Mouse (Mus musculus) intestine, embryonic 16.5 days (tissue): ENCODE data around the gene Farp1. TPM values are rescaled to one million over a fixed set of nuclear protein-coding genes. Genes with fewer than 3 reads are reported as not detected.

Experiments used
- ATAC-seq: fragments of 200-750 bp; cut with Nextera tagmentation; 2 replicates; pipeline ENCODE4 v1.8.0; 2017; ENCODE audit warnings: moderate TSS enrichment, moderate library complexity
- H3K27ac ChIP-seq: fragments of 300-500 bp; sonication (generic); 2 replicates; pipeline ENCODE4 v1.5.1; 2014; ENCODE audit warnings: mild to moderate bottlenecking, low read length
- H3K27me3 ChIP-seq: fragments of 300-500 bp; sonication (generic); replicated peaks from 2 replicates; pipeline ENCODE4 v1.6.1; 2014; ENCODE audit warnings: low read length, control low read depth, mixed read lengths; ENCODE audit not compliant: control insufficient read depth, insufficient read depth
- H3K36me3 ChIP-seq: fragments of 300-500 bp; sonication (generic); 2 replicates; pipeline ENCODE4 v1.6.1; 2014; ENCODE audit warnings: low read length, control low read depth; ENCODE audit not compliant: control insufficient read depth, insufficient read depth
- H3K4me1 ChIP-seq: fragments of 300-500 bp; sonication (generic); 2 replicates; pipeline ENCODE4 v1.6.1; 2014; ENCODE audit warnings: low read length, control low read depth, mixed read lengths; ENCODE audit not compliant: control insufficient read depth, insufficient read depth
- H3K4me2 ChIP-seq: fragments of 300-500 bp; sonication (generic); 2 replicates; pipeline ENCODE4 v1.6.1; 2014; ENCODE audit warnings: low read depth, low read length, control low read depth
- H3K4me3 ChIP-seq: fragments of 300-500 bp; sonication (generic); 2 replicates; pipeline ENCODE4 v1.5.1; 2014; ENCODE audit warnings: mild to moderate bottlenecking, low read length
- H3K9ac ChIP-seq: fragments of 300-500 bp; sonication (generic); 2 replicates; pipeline ENCODE4 v1.6.1; 2014; ENCODE audit warnings: low read depth, low read length
- H3K9me3 ChIP-seq: fragments of 300-500 bp; sonication (generic); 2 replicates; pipeline ENCODE4 v1.6.1; 2016; ENCODE audit warnings: low read length, control low read depth; ENCODE audit not compliant: control insufficient read depth
- WGBS: fragments of 180-500 bp; shearing (Covaris S2); extraction: QIAGEN DNeasy Blood & Tissue Kit; methylation state at CpG from one replicate; pipeline ENCODE4 v1.1.7; 2014; 5-methylcytosine and 5-hydroxymethylcytosine counted together
- polyA plus RNA-seq: library from polyadenylated mRNA; unstranded; fragments of >200 nt; fragmentation: Nextera tagmentation; extraction: Ambion mirVana; gene quantifications from 2 replicates; pipeline ENCODE4 v1.2.1, GENCODE M21; 2015

The Farp1 gene
- polyA plus RNA-seq, 1 experiment from 2014 or later = 8.7 TPM

GRCm38 (mm10) chr14:121145291-121145690, 110.3 kb downstream of the Farp1 start:
- Histone ChIP-seq H3K36me3 (no peaks in the 10 kb centered on the region), H3K9me3 (no peaks in the 10 kb centered on the region), H3K4me3 (no peak overlapping the region), H3K27ac (peak overlapping the region; percentile 71), H3K4me2 (peak overlapping the region; percentile 42), H3K9ac (peak overlapping the region; percentile 41; the same call in 1 of the 2 replicates), H3K4me1 (peaks cover 27% of the 10 kb centered on the region), H3K27me3 (no peaks in the 10 kb centered on the region)
- ATAC-seq = peak; percentile 39
- 43% methylated on average over 3 of the region's 3 CpGs for WGBS

DNA sequence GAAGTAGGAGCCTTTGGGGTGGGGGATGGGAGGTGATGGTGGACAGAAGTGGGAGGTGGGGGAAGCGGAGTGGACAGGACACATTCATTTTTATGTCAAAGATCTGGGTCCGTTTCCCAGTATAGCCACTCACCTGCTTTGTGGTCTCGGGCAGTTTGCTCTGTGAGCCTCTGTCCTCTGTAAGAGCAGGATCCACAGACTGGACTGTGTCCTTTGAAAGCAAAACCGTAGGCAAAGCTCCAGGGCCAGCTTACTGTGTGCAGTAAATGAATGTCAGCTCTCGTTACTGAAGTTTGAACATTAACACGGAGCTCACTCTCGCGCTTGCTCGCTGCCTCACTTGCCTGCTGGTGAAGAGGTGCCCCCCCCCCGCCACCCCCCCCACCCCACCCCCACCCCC, 110.7 kb downstream of the Farp1 start:
- Histone ChIP-seq H3K4me3 (no peak overlapping the region), H3K27me3 (no peaks in the 10 kb centered on the region), H3K27ac (peak overlapping the region; percentile 71), H3K4me1 (peaks cover 27% of the 10 kb centered on the region), H3K36me3 (no peaks in the 10 kb centered on the region), H3K9me3 (no peaks in the 10 kb centered on the region), H3K9ac (peak overlapping the region; percentile 41; the same call in 1 of the 2 replicates), H3K4me2 (peak overlapping the region; percentile 42)
- WGBS = 15% methylated on average over 9 of the region's 10 CpGs
- peak; percentile 86 for ATAC-seq

DNA sequence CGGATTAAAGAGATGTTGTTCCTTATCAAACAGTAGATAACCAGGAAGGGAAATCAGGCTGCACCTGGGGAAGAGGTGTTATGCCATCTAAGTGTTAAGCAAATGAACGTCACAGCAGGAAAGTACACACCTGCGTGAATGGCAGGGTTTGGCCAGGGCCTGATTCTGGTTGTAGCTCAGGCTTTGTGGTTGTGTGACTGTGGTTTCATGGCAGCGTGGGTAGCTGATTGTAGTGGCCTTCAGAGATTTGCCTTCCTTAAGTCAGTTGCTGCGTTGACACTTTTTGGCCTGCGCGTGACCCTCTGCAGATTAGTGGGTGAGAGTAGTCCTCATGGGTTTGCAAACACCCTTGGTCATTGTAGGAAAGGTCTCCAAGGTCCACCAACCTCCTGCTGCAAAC, 111.2 kb downstream of the Farp1 start:
- Histone ChIP-seq H3K4me2 (peak overlapping the region; percentile 26; the same call in 1 of the 2 replicates), H3K4me1 (peaks cover 27% of the 10 kb centered on the region), H3K36me3 (no peaks in the 10 kb centered on the region), H3K9me3 (no peaks in the 10 kb centered on the region), H3K27me3 (no peaks in the 10 kb centered on the region), H3K9ac (no peak overlapping the region), H3K4me3 (no peak overlapping the region), H3K27ac (peak overlapping the region; percentile 12; the same call in 1 of the 2 replicates)
- 49% methylated on average over 7 of the region's 7 CpGs for WGBS
- ATAC-seq = peak; percentile 62

DNA sequence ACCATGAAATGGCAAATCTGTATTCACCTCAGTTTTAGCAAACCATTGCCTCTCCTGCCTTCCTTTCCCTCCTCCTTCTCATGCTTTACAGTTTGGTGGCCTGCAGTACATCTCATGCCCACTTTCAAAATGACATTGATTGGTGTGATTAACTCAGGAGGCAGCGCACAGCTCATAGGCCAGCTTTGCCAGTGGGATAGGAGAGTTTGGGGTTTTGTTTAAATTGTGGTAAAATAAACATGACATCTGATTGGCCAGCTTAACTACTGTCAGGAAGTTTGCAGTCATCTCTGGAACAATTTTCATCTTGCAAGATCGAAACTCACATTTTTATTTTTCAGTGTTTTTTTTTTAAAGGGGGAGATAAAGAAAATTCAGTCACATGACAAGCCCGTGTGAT, 112.0 kb downstream of the Farp1 start:
- no peaks in the 10 kb centered on the region for H3K27me3 ChIP-seq
- ATAC-seq = no peak
- H3K4me2 ChIP-seq = no peak overlapping the region
- no peak overlapping the region for H3K27ac ChIP-seq
- 40% methylated on average over 3 of the region's 3 CpGs for WGBS
- no peak overlapping the region for H3K4me3 ChIP-seq
- H3K36me3 ChIP-seq = no peaks in the 10 kb centered on the region
- peaks cover 27% of the 10 kb centered on the region for H3K4me1 ChIP-seq
- H3K9ac ChIP-seq = no peak overlapping the region
- H3K9me3 ChIP-seq = no peaks in the 10 kb centered on the region

GRCm38 (mm10) chr14:121148088-121148785, 113.2 kb downstream of the Farp1 start:
- no peaks in the 10 kb centered on the region for H3K27me3 ChIP-seq
- H3K4me3 ChIP-seq = no peak overlapping the region
- 75% methylated on average over 11 of the region's 11 CpGs for WGBS
- no peak overlapping the region for H3K27ac ChIP-seq
- H3K36me3 ChIP-seq = no peaks in the 10 kb centered on the region
- peaks cover 27% of the 10 kb centered on the region for H3K4me1 ChIP-seq
- H3K9ac ChIP-seq = no peak overlapping the region
- H3K9me3 ChIP-seq = no peaks in the 10 kb centered on the region
- no peak for ATAC-seq
- no peak overlapping the region for H3K4me2 ChIP-seq

DNA sequence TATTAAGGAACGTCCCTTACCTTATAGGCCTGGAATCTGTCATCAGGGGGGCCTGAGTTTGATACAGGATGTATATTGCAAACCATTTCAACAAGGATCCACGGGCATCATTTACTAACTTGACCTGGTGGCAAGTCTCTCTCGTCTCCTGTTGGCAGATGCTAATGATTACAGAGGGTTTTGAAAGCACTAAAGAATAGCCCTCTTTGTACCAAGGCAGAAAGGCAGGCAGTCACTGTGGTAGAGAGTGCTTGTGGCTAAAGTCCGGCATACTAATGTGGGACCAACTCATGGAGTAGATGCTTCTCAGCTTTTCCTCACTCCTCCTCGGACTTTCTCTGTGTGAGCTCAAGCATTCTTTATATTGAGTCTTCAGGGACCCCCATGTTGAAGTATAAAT, 115.0 kb downstream of the Farp1 start:
- no peak overlapping the region for H3K4me3 ChIP-seq
- H3K9ac ChIP-seq = no peak overlapping the region
- H3K27ac ChIP-seq = no peak overlapping the region
- H3K4me2 ChIP-seq = no peak overlapping the region
- H3K27me3 ChIP-seq = no peaks in the 10 kb centered on the region
- no peaks in the 10 kb centered on the region for H3K9me3 ChIP-seq
- peaks cover 23% of the 10 kb centered on the region for H3K4me1 ChIP-seq
- no peaks in the 10 kb centered on the region for H3K36me3 ChIP-seq
- 71% methylated on average over 5 of the region's 5 CpGs for WGBS
- ATAC-seq = no peak

- H3K9me3 ChIP-seq = no peaks in the 10 kb centered on the region
- ATAC-seq = no peak
- H3K4me3 ChIP-seq = no peak overlapping the region
- 88% methylated on average over 10 of the region's 10 CpGs for WGBS
- H3K4me2 ChIP-seq = no peak overlapping the region
- peaks cover 11% of the 10 kb centered on the region for H3K4me1 ChIP-seq
- no peaks in the 10 kb centered on the region for H3K36me3 ChIP-seq
- no peaks in the 10 kb centered on the region for H3K27me3 ChIP-seq
- no peak overlapping the region for H3K9ac ChIP-seq
- H3K27ac ChIP-seq = no peak overlapping the region
Measured at GRCm38 (mm10) chr14:121151837-121152236, 116.8 kb downstream of the Farp1 start.

DNA sequence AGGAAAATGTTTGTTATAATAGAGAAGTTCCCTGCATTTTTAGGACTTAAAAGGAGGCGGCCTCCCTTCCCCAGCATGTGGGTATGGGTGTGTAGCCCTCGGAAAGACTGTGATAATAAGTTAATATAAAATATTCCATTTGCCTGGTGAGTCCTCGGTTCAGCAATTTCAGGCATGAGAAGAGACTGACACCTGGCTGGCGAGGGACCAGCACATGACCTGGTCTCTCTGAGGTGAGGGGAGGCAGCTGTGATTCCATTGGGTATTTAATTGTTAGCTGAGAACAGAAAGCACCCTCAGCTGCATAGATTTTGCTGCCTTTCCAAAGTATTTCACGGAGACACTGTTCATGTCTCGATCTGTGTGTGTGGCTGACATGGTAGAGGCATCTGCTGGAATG, 117.8 kb downstream of the Farp1 start:
- no peak overlapping the region for H3K9ac ChIP-seq
- H3K27ac ChIP-seq = no peak overlapping the region
- no peaks in the 10 kb centered on the region for H3K36me3 ChIP-seq
- H3K4me2 ChIP-seq = no peak overlapping the region
- no peaks in the 10 kb centered on the region for H3K27me3 ChIP-seq
- no peak for ATAC-seq
- no peak overlapping the region for H3K4me3 ChIP-seq
- no peaks in the 10 kb centered on the region for H3K9me3 ChIP-seq
- 73% methylated on average over 6 of the region's 6 CpGs for WGBS
- H3K4me1 ChIP-seq = peaks cover 3% of the 10 kb centered on the region

DNA sequence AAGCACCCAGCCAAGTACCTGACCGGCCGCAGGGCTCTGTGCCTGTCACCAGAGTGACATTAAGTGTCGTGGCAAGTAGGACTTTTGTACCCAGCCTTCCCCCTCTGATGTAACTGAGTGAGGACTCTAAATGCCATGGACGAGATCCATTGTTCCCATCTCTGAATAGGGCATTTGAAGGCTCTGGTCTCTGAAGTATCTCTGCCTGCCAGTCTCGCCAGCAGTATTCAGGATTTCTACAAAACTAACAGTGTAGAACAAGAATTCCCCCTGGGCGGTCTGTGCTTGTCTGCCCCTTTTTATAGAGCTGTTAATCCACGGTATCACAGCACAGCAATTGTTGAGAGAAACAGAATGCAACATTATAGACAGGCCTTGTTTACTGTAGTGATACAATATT, 118.3 kb downstream of the Farp1 start:
- 70% methylated on average over 7 of the region's 7 CpGs for WGBS
- no peak overlapping the region for H3K9ac ChIP-seq
- no peaks in the 10 kb centered on the region for H3K36me3 ChIP-seq
- no peak for ATAC-seq
- H3K4me1 ChIP-seq = no peaks in the 10 kb centered on the region
- H3K9me3 ChIP-seq = no peaks in the 10 kb centered on the region
- no peaks in the 10 kb centered on the region for H3K27me3 ChIP-seq
- H3K4me3 ChIP-seq = no peak overlapping the region
- H3K4me2 ChIP-seq = no peak overlapping the region
- no peak overlapping the region for H3K27ac ChIP-seq

GRCm38 (mm10) chr14:121155173-121155572, 120.2 kb downstream of the Farp1 start:
- Histone ChIP-seq H3K4me3 (no peak overlapping the region), H3K9me3 (no peaks in the 10 kb centered on the region), H3K9ac (no peak overlapping the region), H3K27me3 (no peaks in the 10 kb centered on the region), H3K4me1 (no peaks in the 10 kb centered on the region), H3K4me2 (no peak overlapping the region), H3K27ac (no peak overlapping the region), H3K36me3 (no peaks in the 10 kb centered on the region)
- no peak for ATAC-seq
- WGBS = 77% methylated on average over 4 of the region's 4 CpGs
